Mouse (Mus musculus): ENCODE results near the gene Sardh.

Sardh gene

DNA sequence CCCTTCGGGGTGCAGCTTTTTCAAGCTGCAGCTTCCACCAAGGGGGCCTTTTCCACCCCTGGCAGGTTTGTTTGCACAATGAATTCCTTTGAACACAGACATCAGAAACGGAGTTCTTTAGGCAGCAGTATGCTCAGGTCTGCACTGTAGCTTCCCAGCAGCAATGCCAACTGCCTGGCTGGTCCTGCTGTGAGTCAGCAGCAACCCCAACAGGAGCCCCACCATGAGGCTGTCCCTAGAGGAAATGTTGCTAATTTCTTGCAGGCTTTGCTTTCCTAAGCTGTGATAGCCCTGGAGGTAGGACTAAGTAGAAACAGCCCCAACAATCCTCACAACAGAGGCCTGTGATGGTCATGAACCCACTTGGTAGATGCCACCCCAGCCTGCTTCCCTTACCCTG is 81.1 kb downstream of the Sardh start:
- peak; percentile 80 for DNase-seq (ENCODE audit: low read depth, low spot score)

GRCm38 (mm10) chr2:27166074-27166473 is 82.1 kb downstream of the Sardh start:
- DNase-seq (ENCODE audit: low read depth, low spot score) = peak; percentile 54

DNA sequence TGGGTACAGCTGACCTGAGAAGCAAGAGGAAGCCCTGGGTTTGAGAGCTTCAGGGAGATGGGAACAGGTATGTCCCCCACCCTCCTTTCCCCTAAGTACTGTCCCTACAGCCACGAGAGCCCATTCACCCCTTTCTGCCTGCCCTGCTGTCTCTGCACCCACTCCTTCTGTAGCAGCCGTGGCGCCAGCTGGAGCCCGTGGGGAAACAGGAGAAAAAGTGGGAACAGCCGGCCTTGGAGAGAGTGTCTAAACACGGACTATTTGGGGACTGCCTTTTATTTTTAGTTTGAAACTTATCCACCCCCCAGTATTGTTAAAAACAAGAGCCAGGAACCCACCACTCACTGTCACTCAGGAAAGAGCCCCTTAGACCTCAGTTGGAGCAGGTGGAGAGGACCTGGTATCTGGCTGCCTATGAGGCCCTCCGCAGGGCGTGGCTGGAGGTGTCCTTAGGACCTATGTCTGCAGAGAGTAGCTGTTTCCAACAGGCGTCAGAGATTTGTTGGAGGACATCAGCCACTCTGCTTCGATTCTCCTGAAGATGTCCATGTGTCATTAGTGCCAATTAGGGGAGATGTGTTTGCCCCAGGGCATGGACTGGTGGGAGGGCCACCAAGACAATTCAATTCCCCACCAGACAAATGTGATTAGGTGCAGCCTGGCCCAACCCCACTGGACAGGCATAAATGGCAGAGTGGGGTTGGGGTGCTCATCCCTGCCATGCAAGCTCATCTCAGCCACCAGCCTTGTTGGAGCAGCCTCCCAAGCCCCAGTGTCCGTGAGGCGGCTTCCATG is 83.1 kb downstream of the Sardh start, which contains the start of gene Dbh:
TSS of gene Dbh (plus strand) at position 438 of the 795 bp plus-strand sequence.
- DNase-seq (ENCODE audit: low read depth, low spot score) = peak; percentile 84

DNA sequence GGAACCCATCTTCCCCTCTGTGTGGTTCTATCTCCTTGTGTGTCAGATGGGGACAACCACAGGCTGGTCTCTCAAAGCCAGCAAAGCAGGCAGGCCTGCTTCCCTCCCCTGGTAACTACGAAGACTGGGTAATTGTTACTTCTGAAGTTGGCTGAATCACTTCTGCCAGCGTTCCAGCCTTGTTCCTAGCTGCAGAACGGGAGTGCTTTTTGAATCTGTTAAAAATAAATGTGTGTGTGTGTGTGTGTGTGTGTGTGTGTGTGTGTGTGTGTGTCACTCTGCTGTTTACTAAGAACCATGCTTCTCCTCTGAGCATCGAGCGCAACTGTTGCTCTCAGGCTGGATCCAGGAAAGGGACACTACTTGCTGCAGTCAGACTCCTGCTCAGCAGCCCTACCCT is 84.3 kb downstream of the Sardh start:
- peak; percentile 92 for DNase-seq (ENCODE audit: low read depth, low spot score)

- peak; percentile 43 for DNase-seq (ENCODE audit: low read depth, low spot score)
These were observed 85.5 kb downstream of the Sardh start for GRCm38 (mm10) chr2:27162656-27163055.

DNA sequence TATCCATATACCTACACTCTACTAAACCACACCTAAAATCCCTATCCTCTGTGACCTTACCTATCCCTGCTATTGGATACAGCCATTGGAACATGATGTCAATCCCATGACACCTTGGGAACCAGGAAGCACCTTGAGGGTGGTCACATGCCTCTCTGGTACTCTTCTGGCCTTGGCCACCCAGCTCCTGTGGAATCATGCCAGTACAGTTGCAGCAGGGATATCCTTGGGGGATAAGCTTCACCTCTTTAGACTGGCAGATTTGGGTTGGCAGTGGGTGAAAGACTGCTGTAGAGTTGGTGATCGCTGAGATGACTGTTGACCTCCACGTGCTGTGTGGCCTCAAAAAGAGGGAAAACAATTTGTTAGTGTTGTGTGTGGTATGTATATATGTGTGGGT is 86.6 kb downstream of the Sardh start:
- DNase-seq (ENCODE audit: low read depth, low spot score) = no peak

- no peak for DNase-seq (ENCODE audit: low read depth, low spot score)
These were observed 91.5 kb downstream of the Sardh start for GRCm38 (mm10) chr2:27156596-27156995.

DNA sequence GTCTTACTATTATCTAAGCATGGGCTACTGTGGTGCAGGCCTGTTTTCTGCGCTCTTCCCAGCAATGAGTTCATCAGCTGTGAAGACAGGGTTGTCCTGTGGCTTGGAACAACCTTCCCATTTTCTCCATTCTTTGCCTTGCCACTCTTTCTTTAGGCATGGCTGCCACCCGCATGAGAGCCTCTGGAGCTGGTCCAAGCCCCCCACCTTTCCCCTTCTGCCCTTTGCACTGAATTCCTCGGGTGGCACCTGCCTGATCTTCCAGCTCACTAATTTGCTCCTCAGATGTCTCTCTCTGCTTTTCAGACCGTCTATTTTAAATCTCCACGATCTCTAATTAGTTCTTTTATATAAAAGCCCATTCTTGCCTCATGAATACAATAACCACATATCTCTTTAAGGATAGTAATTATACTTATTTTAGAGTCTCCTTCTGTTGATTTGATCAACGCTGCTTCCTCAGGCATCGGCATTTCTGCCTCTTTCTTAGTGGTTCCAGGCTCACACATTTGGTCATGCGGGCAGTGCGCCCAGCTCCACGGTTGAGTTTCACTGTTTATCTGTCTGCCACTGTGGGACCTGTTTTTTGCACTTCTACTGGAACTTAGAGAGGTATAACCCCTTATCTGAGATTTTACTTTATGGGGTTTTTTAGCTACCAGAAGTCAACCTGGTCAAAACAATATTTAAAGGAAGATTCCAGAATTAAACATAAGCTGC is 93.5 kb downstream of the Sardh start:
- DNase-seq (ENCODE audit: low read depth, low spot score) = peak; percentile 45

DNA sequence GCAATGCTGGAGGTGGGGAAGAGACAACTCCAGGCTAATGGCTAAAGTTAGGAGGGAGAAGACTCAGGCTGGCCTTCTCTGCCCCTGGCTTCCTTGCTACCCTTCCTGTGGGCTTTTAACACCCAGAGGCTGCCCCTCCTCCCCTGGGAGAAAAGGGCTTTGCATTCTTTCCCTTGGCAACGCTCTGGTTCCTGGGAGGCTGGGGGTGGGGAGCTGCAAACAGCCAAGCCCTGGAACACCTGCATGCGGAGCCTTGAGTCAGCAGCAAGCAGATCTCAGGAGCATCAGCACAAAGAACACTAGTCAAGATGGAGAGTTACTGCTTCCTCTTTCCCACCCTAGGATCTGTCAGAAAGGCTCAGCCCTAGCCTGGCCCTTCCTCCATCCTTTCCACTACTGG is 98.7 kb downstream of the Sardh start:
- peak; percentile 68 for DNase-seq (ENCODE audit: low read depth, low spot score)

DNA sequence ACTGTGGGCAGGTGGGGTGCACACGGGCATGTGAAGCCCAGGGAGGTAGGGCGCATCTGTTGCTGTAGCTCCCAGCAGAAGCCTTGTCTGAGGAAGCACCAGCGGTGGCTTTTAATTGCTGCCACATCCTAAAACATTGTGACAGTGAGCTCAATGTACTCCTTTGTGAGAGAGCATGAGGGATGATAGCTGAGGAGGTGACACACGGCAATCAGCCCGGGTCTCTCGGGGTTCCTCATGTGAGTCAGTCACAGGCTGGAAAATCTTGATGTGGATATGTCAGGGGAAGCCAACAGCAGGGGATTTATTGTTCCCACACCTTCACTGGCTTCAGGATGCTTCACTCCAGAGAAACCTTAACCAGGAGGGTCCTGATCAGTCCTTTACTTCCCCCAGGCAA is 101.3 kb downstream of the Sardh start:
- no peak for DNase-seq (ENCODE audit: low read depth, low spot score)

DNA sequence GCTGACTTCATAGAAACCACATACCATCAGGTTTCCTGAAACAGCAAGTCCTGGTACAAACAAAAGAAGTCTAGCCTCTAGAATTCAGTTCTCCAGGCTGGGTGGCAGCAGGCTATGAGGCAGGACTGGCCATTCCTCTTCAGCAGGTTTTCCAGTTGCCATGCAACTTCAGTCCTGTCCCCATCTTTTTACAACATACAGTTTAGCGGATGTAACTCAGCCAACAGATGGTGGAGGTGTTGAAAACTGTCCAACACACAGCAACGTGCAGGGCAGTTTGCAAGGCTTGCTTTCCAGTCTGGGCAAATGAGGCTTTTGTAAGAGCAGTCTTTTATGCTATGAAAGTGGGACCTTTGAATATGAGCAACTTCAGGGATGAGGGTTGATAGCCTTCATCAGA is 103.2 kb downstream of the Sardh start:
- DNase-seq (ENCODE audit: low read depth, low spot score) = peak; percentile 82

GRCm38 (mm10) chr2:27141950-27142693 is 106.0 kb downstream of the Sardh start, which contains the start of gene Fam163b:
TSS of gene Fam163b (minus strand) at chr2:27142491.
- DNase-seq (ENCODE audit: low read depth, low spot score) = peak; percentile 87

Measured in brain, adult 2 months (tissue).